Mouse (Mus musculus): ENCODE measurements around the gene Rad52.

Gene Rad52

DNA sequence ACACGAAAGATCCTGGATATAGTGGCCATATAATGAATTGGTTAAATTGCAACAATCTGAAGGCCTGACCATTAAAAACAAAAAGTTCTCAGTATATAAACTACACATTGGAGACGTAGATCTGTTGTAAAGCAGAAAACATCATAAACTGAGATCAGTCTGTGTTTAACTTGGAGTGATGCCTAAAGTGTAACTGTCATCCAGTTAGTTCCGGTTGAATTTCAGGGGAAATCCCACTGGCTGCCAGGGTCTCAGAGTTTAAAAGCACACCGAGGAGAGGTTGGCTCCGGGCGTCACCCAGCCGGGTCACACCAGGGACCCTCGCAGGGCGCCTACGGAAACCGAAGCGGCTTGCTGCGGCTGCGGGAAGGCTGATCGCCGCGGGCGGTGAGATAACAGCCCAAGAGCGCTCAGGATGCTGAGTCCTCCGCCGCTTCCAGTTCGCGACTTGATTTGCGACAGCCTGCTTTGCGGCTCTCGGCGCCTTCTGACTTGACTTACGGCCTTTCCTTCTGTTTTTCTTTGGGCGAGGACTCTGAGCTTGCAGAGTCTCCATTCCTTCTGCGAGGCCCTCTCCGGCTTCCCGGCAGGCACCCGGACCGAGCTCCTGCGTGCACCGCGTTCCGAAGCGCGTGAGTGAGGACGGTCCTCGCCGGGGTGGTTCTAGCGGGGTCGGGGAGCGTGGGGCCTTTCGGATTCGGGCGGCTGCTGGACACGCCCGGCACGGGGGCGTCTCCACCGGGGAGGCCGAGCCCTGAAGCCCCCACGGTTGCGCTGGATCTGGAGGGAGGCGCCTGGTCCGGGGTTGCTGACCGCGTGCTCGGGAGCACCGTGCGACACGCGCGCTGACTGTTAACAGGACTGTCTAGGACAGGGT lies at the start of gene Rad52:
Rad52 (plus strand) TSS at position 495 of the 877 bp plus-strand sequence.
- peak; percentile 82 for DNase-seq (ENCODE audit: low spot score)

DNA sequence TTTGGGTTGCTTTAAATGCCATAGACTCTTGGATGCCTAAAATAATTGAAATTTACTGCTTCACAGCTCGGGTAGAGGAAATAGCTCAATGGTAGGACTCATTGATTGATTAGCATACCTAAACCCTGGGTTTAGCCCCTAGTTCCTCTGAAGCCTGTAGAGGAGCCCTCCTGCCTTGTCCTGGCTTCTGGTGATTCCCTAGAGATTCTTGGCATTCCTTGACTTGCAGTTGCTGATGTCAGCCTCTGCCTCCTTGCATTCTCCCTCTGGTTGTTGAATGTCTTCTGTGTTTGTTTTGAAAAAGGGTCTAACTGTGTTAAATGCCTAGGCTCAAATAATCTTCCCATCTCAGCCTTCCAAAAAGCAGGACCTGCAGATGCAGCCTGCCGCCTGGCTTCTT lies 48.3 kb upstream of the Rad52 start:
- no peak for DNase-seq (ENCODE audit: low spot score)

DNA sequence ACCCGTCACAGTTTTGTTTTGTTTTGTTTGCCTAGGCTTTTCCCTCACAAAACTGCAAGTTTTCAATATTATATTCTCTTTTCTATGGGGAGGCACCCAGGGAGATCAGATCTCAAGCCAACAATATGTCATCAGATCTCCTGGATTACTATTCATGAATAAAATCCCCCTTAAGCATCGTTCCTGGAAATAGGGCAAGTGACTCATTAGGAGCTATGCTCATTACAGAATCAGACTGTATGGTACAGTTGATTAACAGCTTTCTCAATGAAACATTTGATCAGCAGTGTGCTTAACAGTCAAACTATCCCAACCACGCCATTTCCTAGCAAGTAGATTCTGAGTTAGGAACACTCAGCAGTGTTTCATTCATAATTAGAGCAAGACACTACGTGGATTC lies 47.0 kb upstream of the Rad52 start:
- no peak for DNase-seq (ENCODE audit: low spot score)

DNA sequence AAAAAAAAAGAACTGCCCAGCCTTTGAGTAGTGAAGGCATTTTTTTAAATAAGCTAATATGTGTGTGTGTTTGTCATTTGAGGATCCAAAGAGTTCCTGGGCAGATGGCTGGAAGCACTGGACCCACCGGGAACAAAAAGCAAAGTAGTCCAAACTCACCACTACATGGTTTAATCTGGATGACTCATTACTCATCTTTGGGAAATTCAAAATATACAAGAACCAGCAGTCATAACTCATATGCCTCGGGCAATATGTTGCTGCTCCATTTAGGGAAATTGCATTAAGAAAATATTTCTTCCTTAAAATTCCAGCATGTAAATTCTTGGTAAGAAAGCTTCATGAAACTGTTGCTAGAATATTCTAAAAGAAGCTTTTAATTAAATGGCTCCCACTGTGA lies 42.3 kb upstream of the Rad52 start:
- no peak for DNase-seq (ENCODE audit: low spot score)

DNA sequence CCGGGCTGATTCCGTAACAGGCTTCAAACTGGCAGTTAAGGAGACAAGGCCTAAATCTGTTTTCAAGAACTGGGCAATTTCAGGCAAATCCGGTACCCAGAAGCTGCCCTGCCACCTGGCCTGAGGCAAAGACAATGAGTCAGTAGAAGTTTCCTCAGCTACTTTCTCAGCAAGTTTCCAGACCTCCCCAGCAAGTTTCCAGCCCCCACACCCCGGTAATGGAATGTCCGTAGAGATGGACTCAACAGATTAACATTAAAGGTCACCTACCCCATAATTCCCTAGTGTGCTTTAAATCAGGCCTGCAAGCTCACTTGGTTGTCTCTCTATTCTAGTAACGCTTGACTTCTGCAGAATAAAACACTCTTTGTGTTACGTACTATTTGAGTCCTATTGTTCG lies 41.0 kb upstream of the Rad52 start:
- no peak for DNase-seq (ENCODE audit: low spot score)

DNA sequence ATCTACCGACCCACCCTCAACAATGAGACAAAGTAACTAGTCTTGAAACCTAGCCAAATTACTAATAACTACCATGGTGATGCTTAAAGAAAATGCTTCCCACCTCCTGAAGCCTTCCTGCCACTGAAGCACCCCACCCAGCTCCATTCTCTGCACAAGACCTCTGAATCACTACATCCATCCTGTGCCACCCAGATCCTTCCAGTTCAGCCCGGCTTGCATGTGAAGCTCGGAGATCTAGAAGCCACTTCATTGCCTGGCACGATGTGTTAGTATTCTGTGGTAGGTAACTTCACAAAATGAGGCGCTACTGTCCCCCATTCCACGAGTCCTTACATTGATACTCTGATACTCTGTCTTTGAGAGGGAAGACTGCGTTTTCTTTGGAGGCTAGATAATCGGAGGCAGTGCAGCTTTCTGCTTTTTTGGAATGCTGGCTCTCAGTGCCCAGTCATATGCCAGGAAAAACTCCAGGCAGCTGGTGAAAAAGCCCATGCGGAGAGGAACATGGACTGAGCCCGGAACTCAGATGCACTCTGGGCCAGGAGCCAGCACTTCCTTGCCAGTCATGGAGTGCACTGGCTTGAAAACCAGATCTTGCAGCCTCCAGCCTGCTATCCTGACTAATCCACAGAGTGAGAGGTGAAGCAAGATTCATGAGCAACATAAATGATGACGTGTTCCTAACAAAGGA lies 38.0 kb upstream of the Rad52 start:
- DNase-seq (ENCODE audit: low spot score), result no peak

DNA sequence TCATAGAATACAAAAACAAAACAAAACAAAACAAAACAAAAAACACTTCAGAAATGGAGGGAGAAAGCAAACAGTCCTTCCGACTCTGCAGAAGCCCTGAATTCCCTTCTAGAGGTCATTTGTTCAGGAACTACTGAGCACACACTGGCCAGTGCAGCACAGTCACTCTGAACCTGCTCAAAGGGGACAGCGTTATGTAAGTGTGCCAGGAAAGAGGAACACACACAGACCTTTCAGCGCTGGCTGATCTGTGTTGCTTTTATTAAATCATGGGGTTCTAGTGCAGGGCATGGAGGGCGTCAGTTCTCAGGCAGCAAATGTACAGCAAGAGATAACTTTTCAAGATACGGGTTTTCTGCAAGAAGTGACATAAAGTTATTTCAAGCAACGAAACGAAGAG lies 19.3 kb upstream of the Rad52 start:
- DNase-seq (ENCODE audit: low spot score), result no peak

DNA sequence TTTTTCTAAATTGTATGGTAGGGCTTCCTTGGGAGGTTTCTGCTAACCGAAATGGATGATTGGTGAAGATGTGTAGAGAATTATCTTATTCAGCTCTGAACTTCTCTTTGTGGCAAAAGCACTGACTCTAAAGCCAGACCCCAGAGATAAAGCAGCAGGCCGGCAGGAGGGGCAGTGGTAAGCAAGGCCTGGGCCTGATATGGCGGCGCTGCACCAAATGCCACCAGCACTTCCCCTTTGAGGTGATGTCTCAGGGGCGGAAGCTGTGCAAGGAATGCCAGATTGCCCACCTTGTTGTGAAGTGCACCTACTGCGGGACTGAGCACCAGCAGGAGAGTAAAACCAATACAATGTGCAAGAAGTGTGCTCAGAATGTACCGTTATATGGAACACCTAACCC lies 9.8 kb upstream of the Rad52 start:
- no peak for DNase-seq (ENCODE audit: low spot score)

DNA sequence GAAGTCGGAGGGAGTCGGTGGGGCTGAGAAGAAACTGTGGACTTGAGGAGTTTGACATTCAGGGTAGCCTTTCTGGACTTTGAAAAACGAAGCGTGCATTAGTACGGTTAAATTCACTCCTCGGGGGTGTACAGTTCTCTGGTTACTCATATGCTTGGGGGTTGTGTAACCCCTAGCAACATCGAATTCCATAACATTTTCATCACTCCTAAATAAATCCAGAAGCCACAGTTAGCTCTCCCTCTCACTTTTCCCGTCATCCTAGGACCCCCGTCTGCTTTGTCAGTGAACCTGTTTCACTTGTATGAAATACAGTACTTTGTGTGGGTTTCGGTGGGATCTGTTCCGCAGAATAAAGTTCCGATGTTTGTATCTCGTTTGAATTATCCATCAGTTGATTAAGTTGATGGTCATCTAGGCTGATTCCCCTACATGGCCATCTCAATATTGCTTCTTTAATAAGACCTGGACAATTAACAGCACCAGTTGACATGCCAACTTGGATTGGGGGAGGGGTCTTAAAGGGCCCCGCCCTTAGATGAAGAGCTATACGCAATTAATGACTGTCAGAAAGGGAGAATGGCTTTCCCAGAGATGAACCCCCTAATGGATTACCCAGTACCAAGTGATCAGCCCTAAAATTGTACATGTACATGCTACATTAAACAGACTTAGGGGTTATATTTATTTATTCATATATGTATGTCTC lies 737 bp downstream of the Rad52 start:
- DNase-seq (ENCODE audit: low spot score), result no peak

DNA sequence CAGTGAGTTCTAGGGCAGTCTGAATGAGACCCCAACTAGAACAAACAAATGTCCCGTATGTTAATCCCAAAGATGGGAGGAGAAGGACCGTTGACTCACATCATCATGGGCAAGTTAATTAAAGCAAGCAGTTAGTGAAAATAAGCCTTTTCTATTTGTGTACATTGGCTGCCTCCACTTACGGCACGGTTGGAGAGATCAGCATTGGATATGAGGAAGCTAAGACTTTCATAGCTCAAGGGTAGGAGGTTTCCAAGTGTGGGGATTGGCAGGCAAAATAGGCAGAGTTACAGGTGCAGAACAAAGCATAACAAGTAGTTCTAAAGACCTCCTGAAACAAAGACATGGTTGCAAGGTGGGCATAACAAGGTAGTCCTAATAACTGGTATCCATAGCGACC lies 3.0 kb downstream of the Rad52 start:
- DNase-seq (ENCODE audit: low spot score), result no peak

DNA sequence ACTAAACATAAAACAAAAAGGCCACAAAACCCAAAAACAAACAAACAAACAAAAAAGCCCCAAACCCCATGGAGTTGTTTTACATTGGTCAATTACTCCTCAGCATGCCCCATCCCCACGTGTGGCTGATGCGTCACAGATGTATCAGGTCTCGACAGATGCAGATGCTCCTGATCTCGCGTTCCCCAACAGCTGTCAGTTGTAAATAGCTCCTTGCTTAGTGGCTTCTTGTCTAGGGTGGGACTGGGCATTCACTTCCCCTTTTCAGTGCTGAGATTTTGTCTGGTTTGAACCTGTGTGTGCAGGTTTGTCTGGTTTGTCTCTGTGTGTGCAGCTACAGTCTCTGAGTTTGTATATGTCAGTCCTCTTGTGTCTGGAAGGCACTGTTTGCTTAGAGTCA lies 9.5 kb downstream of the Rad52 start:
- no peak for DNase-seq (ENCODE audit: low spot score)

DNA sequence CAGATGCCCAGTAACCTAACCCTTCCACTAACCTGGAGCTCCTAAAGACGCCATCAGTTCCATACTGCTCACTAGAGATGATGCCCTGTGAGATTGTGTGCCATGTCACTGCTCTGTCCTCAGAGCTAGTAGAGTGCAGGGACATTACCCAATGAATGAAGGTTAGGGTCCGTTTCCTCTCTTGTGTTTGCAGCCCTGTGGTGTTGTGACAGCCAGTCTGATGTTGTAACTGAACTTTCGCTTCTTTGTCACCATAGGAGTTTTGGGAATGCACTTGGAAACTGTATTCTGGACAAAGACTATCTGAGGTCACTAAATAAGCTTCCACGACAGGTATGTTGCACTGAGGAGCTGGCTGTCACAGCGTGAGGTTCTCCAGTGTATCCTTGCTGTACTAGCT lies 13.2 kb downstream of the Rad52 start:
- no peak for DNase-seq (ENCODE audit: low spot score)

DNA sequence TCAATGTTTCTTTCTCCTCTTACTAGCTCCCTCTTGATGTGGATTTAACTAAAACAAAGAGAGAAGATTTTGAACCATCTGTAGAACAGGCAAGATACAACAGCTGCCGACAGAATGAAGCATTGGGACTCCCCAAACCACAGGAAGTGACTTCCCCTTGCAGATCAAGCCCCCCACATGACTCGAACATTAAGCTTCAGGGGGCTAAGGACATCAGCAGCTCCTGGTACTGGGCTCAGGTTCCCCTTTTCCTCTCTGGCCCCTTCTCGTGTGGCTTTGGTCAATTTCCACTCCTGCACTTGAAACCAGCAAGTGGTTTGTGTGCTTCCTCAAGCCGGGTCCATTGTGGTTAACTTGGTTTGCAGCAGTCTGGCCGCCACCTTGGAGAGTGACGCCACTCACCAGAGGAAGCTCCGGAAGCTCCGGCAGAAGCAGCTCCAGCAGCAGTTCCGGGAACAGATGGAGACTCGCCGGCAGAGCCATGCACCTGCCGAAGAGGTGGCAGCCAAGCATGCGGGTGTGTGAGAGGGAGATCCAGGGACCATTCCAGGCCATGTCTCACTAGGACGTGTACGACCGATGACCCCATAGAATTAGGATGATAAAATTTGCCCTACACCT lies 16.2 kb downstream of the Rad52 start:
- peak; percentile 8 for DNase-seq (ENCODE audit: low spot score)

DNA sequence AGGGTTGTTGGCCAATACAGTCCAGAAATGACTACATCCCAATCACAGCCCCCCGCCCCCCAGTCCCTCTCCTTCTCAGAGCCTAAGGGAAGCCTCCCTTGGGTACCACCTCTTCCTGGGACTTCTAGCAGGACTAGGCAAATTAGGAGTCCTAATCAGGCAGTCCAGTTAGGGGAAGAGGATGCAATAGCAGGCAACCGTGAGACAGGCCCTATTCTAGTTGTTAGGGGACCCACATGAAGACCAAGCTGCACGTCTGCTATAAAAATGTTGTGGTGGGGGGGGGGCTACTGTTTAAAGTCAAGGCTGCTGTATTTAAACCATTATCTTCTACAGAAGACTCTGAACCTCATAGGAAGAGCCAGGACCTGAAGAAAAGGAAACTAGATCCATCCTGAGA lies 19.6 kb downstream of the Rad52 start:
- DNase-seq (ENCODE audit: low spot score), result no peak

DNA sequence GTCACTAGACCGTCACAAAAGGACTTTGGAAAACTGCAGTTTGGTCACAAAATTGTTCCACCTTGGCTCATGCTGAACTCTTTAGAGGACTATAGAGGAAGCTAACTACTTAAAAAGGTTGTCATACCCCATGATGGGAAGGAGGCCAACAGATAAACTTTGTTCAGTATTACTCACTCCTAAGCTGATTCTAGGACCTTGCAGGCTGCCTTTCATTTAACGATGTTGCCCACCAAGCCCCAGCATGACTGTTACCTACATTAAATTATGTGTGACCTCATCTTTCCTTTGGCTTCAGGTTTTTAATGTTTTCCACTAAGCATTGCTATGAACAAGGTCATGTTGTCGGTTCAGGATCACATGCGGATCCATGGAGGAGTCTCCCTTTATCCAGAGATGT lies 20.0 kb downstream of the Rad52 start:
- no peak for DNase-seq (ENCODE audit: low spot score)

DNA sequence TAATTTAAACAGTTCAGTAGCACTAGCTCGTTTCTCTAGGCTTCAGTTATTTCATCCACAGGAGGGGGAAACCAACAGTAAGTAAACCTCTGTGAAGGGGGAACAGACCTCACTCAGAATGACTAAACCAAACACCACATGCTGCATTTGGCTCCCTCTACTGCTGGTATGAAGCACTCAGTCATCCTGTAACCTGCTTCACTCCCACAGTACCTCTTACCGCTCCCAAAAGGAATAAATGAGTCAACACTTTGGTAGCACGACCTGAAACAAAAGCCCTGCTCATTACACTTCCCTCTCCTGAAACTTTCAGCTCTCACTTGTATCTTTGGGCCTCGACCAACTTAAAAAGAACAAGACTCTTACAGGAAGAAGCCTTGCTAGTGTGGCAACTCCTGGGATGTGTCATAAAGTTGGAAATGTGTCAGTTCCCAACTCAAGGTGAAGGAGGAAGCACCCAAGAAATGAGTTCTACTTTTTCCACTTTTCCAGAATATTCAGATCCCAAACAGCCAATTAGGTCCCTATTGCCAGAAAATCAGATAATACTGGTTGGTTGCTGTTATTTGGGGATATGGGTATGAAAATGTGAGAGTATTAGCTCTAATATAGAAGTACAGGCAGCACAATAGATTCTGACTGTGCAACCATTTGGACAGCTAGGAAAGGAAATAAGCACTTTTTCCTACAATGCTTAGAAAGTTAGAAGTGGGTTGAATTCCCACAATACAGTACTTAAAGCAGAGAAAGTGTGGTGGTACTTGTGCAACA lies 21.9 kb downstream of the Rad52 start:
- no peak for DNase-seq (ENCODE audit: low spot score)

All from spleen, adult 12 weeks (tissue).